Mouse (Mus musculus) retina, embryonic 14.5 days (tissue): ENCODE data around the gene Rnf217.

Experiments used
- DNase-seq: peaks from one replicate; pipeline ENCODE4 v3.0.0-alpha.2; 2015; ENCODE audit warnings: low spot score

Rnf217 gene

DNA sequence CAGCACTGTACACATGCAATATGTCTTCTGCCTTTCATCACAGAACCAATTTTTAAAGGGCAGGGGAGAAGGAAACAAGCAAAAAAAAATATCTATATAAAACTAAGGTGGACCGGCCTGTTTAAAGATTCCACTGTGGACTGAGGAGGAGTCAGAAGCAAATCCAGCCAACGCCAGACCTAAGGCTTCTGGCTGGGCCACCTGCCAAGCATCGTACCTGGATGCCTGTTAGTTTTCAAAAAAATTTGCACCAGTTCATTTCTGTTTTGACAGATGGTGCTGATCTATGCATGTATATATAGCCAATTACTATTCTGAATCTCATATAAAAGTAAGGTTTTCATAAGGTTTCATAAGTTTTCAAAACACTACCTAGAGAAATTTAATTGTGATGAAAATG, 113.2 kb downstream of the Rnf217 start:
- DNase-seq, result no peak

DNA sequence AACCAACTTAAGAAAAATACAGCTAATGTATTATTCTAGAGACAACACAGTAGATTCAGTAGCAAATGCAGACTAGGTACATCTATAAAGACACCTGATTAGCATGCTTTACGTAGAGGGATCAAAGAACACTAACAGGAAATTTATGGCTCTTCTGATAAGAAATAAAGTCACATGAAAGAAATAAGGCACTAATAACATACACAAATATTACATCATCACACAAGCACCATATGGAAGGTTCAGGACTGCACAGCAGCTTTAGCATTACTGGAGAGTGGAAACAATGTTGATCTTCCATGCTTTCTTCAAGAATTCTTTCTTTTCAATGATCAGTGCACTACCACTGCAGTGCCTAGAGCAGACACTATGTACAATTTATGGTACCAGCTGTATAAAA, 114.7 kb downstream of the Rnf217 start:
- no peak for DNase-seq

DNA sequence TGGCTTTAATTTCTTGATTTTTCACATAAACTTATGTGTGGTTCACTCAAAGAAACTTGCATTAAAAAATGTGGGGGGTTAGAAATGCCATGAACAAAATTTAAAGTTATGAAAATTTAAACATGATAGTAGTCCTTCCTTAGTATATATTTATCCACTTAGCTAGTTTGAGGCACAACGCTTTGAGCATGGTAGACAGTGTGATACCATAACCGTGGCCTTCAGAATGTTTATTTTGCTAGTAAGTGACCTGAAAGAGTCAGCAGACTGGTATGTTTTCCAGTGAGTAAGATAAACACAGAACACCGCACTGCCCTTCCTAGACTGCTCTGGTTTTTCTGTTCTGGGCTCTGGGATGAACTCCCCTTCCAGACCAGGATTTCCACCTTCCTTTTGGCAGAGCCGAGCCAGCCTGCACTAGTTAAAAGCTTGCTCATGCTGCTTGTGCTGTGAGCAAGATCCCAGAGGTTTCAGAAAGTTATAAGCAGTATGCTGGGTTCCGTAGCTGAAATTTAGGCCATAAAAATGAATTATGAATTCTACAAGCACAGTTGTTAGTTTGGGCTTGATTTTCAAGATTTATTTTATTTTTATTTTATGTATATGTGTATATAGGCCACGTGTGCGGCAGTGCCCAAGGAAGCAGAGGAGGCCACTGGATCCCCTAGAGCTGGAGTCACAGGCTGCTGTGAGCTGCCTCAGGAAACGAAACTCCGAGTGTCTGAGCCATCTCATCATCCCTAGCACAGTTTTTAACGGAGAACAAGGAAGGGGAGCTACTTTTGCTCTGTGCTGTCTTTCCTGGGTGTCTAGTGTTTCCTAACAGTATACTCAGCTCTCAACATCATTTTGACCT, 141.7 kb downstream of the Rnf217 start:
- DNase-seq, result no peak

DNA sequence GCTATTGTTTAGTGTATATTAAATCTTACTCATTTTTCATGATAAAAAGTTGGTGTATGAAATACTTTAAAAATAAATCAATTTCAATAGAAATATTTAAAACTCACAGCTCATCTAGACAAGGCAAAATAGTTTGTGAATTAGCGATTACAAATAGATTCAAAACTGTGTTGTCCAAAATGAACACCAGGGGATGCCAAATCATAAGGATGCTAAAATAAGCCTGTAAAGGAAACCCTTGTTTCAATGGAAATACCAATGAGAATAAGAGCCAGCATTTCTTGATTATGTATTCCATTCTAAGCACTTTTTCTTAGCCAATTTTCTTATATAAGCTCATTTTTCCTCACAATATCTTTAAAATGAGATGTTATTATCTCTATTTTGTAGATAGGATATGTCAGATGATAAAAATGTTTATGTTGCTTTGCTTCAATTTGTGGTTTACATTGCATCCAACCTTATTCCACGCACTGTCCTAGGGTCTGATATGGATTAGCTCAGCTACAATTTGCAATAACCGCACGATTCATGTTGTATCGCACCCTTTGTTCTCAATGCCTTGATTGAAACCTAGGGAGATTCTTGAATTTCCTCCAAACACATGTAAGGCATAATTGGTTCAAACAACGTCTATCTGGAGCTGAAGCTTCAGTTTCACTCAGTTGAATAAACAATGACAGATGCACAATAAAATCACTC, 143.0 kb downstream of the Rnf217 start:
- DNase-seq, result peak; percentile 54

DNA sequence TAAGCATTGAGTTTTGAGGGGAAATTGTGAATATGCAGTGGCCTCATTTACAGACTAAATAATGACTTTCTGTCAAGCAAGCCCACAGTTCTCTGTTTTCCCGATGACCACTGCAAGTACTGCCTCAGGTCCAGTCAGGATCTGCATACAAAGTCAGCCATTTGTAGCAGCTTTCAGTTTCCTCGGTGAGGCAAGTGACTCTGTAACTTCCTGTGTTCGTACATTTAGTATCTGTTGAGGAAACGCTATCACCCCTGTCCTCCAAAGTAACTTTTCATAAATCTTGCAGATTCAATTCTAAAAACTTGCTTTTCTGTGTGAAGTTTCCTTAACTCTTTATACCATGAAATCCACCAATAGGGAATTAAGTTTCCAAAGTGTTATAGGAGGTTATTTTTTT, 143.6 kb downstream of the Rnf217 start:
- no peak for DNase-seq

DNA sequence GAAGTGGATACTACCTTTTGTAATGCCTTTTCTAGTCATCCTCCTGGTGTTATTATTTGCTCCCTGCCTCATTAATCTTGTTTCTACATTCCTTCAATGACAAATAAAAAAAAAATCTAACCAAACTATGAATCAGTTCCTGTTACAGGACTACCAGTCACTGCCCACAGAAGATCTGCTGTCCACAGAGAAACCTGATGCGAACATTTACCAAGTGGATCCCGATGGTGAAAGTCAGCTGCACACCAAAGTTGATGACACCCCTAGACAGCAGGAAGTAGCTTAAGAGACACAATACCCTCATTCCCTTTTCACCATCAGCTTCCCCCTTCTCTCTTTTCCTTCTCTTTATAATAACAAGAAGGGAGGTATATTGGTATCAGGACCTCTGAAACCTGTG, 145.9 kb downstream of the Rnf217 start:
- no peak for DNase-seq

DNA sequence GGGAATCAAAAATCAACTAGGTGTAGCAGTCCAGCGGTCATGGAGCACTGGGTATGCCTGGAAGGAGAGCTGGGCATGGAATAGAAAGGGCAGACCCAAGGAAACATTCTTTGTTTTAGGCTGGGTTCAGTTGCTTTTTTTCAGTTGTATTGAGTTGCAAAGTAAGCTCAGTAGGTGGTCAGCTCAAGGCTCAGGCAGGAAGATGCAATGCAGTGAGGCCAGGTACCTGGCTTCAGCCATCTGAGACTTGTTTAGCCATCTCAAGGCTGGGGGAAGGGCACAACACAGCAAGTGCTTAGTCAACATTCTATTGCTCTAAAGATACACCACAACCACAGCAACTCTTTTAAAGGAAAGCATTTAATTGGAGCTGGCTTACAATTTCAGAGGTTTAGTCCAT, 152.2 kb downstream of the Rnf217 start:
- no peak for DNase-seq

DNA sequence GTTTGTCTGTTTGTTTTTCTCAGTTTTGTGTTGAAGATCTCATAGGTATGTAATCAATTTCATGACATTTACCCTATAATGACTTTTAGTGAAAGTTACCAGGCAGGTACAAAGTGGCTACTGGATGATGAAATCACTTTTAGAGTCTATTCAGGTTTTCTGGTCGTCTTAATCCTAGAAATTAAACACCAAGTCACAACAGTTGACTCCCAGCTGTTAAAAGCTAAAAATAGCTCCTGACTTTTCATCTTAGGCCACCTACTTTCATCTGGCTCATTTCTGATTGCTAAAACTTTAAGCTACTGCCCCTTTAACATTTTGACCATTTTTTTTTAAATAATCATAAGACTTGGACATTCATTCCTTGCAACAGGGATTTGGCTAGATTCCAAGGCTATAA, 161.9 kb downstream of the Rnf217 start:
- no peak for DNase-seq

DNA sequence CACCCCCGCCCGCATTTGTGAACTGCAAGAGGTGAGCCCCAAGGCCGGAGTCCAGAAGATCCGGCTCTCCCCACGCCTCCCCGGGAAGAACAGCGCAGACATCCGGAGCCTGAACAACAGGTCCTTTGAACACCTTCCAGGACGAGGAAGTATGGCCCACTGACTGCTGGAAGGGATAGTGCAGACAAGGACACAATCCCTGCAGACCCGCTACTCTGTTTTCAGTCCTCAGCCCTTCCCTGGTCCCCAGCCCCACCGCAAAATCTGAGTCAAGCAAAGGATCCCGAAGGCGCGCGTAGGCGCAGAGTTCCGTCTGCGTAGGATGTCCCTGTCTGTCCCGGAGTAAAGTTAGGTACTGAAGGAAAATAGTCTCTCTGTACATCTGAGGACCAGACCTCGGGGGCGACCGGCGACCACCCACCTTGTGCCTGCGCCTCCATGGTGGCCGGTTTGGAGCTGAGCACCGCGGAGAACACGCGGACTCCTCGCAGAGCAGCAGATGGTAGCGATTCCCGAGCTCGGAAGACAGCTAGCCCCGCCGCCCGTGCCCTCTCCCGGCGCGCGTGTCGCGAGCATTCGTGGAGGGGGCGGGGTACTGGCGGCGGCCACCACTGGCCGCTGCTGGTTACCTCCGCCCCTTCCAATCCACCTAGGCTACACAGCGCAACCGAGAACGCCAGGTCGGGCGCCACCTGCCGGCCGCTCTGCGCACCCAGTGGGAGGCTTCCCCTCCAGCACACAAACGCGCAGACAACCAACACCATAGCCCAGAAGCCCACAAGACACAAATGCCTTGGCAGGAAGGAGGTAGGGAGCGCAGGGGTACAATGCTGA, 163.5 kb downstream of the Rnf217 start, which contains the start of gene Tpd52l1:
TSS of gene Tpd52l1 (minus strand) at position 668 of the 834 bp plus-strand sequence.
- peak; percentile 93 for DNase-seq

DNA sequence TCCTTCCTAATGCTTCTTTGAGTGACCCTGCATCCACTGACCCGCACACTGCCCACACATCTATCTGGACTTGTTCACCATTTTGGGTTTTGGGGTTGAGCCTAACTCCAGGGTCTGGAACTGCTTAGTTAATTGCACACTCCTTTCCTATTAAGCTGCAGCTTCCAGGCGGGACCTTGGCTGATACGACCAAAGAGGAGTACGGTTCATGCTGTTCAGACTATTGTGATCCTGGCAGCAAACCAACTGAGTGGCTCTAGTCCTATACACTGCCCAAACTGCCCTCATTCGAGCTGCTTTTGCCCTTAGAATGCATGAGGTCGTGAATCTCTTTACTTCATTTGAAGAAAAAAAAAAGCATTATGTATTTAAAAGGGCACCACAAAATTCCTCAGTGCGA, 164.8 kb downstream of the Rnf217 start:
- DNase-seq, result no peak
